Mouse (Mus musculus): Measurements from ENCODE around the gene Ccdc169. TPM values are rescaled to one million over a fixed set of nuclear protein-coding genes. Genes with fewer than 3 reads are reported as not detected.

The Ccdc169 gene
- polyA plus RNA-seq, 1 experiment from 2014 or later, result not detected

DNA sequence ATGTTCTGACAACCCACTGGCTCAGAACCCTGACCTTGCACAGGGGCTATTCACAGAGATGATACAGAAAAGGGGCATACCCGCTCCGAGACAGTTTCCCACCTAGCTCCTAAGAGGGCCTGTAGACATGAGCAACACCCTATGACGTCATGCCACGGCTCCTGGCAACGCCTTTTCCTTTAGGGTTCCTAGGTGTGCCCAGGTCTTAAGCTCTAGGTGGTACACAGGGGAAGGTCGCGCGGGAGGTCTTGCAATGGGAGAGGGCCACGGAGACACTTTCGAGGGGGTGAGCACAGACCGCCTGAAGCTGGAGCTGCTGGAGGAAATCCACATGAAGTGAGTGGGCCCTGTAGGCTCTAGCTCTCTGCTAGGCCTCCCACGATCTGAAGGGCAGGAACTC, 2.7 kb downstream of the Ccdc169 start:
- no peaks in the 10 kb centered on the region for H3K27me3 ChIP-seq (replicated peaks; ENCODE audit: control insufficient read depth, insufficient read depth, low read length)
- H3K4me3 ChIP-seq (ENCODE audit: low read depth, low read length), result no peak overlapping the region
- ATAC-seq (replicated peaks; ENCODE audit: low FRiP score) (no peak), DNase-seq (ENCODE audit: low spot score) (no peak)
- no peak overlapping the region for H3K4me2 ChIP-seq
- no peak overlapping the region for H3K27ac ChIP-seq (ENCODE audit: low read depth, low read length)
- H3K9me3 ChIP-seq (ENCODE audit: control insufficient read depth, low read length), result no peaks in the 10 kb centered on the region
- no peaks in the 10 kb centered on the region for H3K4me1 ChIP-seq (replicated peaks; ENCODE audit: control insufficient read depth, insufficient read depth, low read length)
- WGBS, result 90% methylated on average over 12 of the region's 12 CpGs
- H3K9ac ChIP-seq (ENCODE audit: low read depth, low read length), result no peak overlapping the region
- peaks cover 11% of the 10 kb centered on the region for H3K36me3 ChIP-seq (ENCODE audit: control insufficient read depth, insufficient read depth, low read length)

DNA sequence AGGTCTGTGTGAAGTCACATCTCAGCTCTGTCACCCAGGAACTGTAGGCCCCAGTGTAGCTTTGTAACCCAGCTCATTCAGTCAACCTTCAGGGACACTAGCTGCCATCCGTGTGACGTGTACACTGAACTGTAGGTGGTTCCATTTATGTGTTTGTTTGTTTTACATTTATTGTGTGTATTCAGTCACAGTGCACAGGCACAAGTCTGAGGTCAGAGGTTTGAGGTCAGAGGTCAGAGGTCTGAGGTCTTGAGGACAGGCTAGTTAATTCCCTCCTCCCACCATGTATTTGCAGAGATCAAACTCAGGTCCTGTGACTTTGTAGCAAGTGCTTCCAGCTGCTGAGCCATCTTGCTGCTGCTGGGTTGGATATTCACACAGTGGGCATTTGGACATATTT, 4.3 kb downstream of the Ccdc169 start:
- 83% methylated on average over 2 of the region's 2 CpGs for WGBS
- no peak for ATAC-seq (replicated peaks; ENCODE audit: low FRiP score)

DNA sequence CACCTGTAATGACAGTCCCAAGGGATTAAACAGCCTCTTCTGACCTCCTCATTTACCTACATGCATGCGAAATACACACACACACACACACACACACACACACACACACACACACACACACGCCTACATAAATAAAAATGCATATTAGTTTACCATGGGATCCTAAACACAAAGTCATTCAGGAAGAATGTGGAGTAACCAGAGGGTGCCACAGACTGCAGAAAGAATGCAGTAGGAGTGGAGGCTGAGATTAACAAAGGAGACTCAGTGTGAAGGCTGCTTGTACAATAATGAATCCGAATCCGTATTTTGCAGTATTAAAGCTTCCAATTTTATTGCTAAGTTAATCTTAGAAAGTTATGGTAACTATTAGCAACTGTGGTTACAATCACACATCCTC, 7.8 kb downstream of the Ccdc169 start:
- WGBS, result 82% methylated on average over 4 of the region's 4 CpGs
- DNase-seq (ENCODE audit: low spot score), result no peak
- Histone ChIP-seq H3K9me3 (ENCODE audit: control insufficient read depth, low read length) (no peaks in the 10 kb centered on the region), H3K36me3 (ENCODE audit: control insufficient read depth, insufficient read depth, low read length) (no peaks in the 10 kb centered on the region), H3K27me3 (replicated peaks; ENCODE audit: control insufficient read depth, insufficient read depth, low read length) (no peaks in the 10 kb centered on the region), H3K4me1 (replicated peaks; ENCODE audit: control insufficient read depth, insufficient read depth, low read length) (no peaks in the 10 kb centered on the region), H3K4me2 (no peak overlapping the region), H3K4me3 (ENCODE audit: low read depth, low read length) (no peak overlapping the region), H3K9ac (ENCODE audit: low read depth, low read length) (no peak overlapping the region), H3K27ac (ENCODE audit: low read depth, low read length) (no peak overlapping the region)
- no peak for ATAC-seq (replicated peaks; ENCODE audit: low FRiP score)

More for the DNA sequence above, 4.3 kb downstream of the Ccdc169 start:
- Histone ChIP-seq H3K9ac (ENCODE audit: low read depth, low read length) (no peak overlapping the region), H3K27ac (ENCODE audit: low read depth, low read length) (no peak overlapping the region), H3K4me3 (ENCODE audit: low read depth, low read length) (no peak overlapping the region), H3K36me3 (ENCODE audit: control insufficient read depth, insufficient read depth, low read length) (peaks cover 6% of the 10 kb centered on the region), H3K27me3 (replicated peaks; ENCODE audit: control insufficient read depth, insufficient read depth, low read length) (no peaks in the 10 kb centered on the region), H3K9me3 (ENCODE audit: control insufficient read depth, low read length) (no peaks in the 10 kb centered on the region), H3K4me1 (replicated peaks; ENCODE audit: control insufficient read depth, insufficient read depth, low read length) (no peaks in the 10 kb centered on the region), H3K4me2 (no peak overlapping the region)
- no peak for DNase-seq (ENCODE audit: low spot score)

DNA sequence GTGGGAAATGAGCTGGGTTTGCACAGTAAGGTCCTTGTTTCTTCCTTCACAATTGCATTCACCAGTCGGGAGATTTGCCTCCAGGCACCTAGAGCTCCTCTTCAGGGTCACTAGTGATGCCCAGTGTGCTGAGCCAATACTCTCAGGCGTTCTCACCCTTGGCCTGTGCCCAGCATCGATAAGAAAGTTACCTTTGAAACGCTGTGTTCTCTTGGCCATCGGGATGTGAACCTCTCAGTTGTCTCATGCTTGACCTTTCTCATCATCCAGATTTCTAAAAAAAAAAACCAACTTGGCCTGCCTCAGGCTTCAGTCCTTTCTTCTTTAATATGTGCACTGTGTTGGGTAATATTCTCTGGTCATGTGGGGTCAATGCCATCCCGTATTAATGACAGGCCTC, 9.3 kb downstream of the Ccdc169 start:
- WGBS, result 79% methylated on average over 6 of the region's 6 CpGs
- Histone ChIP-seq H3K4me2 (no peak overlapping the region), H3K36me3 (ENCODE audit: control insufficient read depth, insufficient read depth, low read length) (no peaks in the 10 kb centered on the region), H3K27ac (ENCODE audit: low read depth, low read length) (no peak overlapping the region), H3K27me3 (replicated peaks; ENCODE audit: control insufficient read depth, insufficient read depth, low read length) (no peaks in the 10 kb centered on the region), H3K9me3 (ENCODE audit: control insufficient read depth, low read length) (no peaks in the 10 kb centered on the region), H3K4me1 (replicated peaks; ENCODE audit: control insufficient read depth, insufficient read depth, low read length) (no peaks in the 10 kb centered on the region), H3K4me3 (ENCODE audit: low read depth, low read length) (no peak overlapping the region), H3K9ac (ENCODE audit: low read depth, low read length) (no peak overlapping the region)
- no peak for DNase-seq (ENCODE audit: low spot score)
- ATAC-seq (replicated peaks; ENCODE audit: low FRiP score), result no peak

DNA sequence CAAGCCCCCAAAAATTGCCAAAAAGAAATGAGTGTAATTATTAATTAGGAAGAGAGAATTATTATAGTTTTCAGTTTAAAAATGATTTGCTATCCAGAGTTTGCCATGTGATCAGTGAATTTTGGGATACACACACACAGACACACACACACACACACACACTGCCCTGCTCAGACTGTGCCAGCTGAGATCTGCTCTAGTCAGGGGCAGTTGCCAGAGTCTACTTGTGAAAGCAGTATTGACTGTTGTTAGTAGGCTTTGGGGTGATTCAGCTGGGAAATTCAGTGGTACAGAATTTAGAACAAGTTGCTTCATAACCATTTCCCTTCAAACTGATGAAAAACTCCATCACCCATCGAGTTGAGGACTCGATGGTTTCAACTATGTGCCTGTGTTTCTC, 10.0 kb downstream of the Ccdc169 start:
- Histone ChIP-seq H3K27ac (ENCODE audit: low read depth, low read length) (no peak overlapping the region), H3K36me3 (ENCODE audit: control insufficient read depth, insufficient read depth, low read length) (no peaks in the 10 kb centered on the region), H3K9ac (ENCODE audit: low read depth, low read length) (no peak overlapping the region), H3K4me1 (replicated peaks; ENCODE audit: control insufficient read depth, insufficient read depth, low read length) (no peaks in the 10 kb centered on the region), H3K9me3 (ENCODE audit: control insufficient read depth, low read length) (no peaks in the 10 kb centered on the region), H3K4me3 (ENCODE audit: low read depth, low read length) (no peak overlapping the region), H3K4me2 (no peak overlapping the region), H3K27me3 (replicated peaks; ENCODE audit: control insufficient read depth, insufficient read depth, low read length) (no peaks in the 10 kb centered on the region)
- ATAC-seq (replicated peaks; ENCODE audit: low FRiP score) (no peak), DNase-seq (ENCODE audit: low spot score) (no peak)
- 80% methylated on average over 2 of the region's 2 CpGs for WGBS

DNA sequence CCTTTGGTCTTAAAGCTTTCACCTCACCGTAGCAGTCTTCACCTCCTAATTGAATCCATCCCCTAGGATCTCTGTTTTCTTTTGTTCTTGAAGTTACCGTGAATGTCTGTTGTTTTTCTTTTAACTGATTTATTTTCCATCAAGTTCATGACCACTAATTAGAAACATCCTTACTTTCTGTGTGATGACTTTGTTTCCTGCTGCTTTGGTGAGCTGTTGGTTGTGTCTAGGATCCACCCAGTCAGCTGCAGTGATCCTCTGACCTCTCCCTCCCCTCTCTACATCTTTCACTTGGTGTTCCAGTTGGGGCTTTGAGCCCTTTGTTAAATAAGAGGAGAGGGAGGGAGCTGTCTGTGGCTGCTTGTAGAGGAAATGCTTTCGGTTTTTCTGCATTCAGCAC, 11.0 kb downstream of the Ccdc169 start:
- H3K4me3 ChIP-seq (ENCODE audit: low read depth, low read length), result no peak overlapping the region
- DNase-seq (ENCODE audit: low spot score), result no peak
- no peak for ATAC-seq (replicated peaks; ENCODE audit: low FRiP score)
- H3K4me1 ChIP-seq (replicated peaks; ENCODE audit: control insufficient read depth, insufficient read depth, low read length), result no peaks in the 10 kb centered on the region
- H3K27me3 ChIP-seq (replicated peaks; ENCODE audit: control insufficient read depth, insufficient read depth, low read length), result no peaks in the 10 kb centered on the region
- H3K9ac ChIP-seq (ENCODE audit: low read depth, low read length), result no peak overlapping the region
- no peak overlapping the region for H3K27ac ChIP-seq (ENCODE audit: low read depth, low read length)
- 52% methylated on average over 3 of the region's 3 CpGs for WGBS
- no peak overlapping the region for H3K4me2 ChIP-seq
- H3K9me3 ChIP-seq (ENCODE audit: control insufficient read depth, low read length), result no peaks in the 10 kb centered on the region
- H3K36me3 ChIP-seq (ENCODE audit: control insufficient read depth, insufficient read depth, low read length), result no peaks in the 10 kb centered on the region

DNA sequence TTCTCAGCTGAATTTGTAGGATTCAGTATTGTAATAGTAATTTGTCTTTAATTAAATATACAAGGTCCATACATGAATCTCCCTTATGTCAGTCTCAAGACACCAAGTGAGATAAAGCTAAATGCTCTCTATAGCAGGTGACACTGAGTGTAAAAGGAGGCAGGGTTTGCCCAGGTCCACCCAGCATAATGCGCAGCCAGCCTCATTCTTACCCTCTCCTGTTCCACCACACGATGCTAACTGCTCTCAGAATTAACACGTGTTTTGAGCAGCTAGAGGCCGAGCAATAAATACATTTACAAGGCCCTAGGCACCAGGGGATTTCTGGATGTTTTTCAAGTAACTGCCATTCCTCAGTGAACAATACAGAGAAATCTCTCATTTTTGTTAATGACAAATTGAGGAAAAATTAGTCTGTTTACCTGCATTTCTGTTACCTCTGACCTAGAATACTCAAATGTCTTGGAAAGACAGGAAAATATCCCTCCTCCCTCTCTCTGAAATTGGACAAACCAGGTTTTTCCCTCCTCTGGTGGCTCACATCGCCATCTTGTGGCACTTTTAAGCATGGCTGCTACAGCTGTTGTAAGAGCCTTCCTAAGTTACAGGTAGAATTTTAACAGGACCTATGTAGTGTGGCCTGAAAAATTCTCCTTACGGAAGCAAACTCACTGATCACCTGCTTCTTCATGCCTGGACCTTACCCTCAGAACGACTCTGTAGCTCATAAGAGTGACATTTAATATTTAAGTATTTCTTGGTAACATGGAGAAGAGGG, 14.7 kb downstream of the Ccdc169 start:
- no peaks in the 10 kb centered on the region for H3K27me3 ChIP-seq (replicated peaks; ENCODE audit: control insufficient read depth, insufficient read depth, low read length)
- WGBS, result 47% methylated on average over 7 of the region's 7 CpGs
- H3K9me3 ChIP-seq (ENCODE audit: control insufficient read depth, low read length), result no peaks in the 10 kb centered on the region
- H3K4me1 ChIP-seq (replicated peaks; ENCODE audit: control insufficient read depth, insufficient read depth, low read length), result no peaks in the 10 kb centered on the region
- H3K36me3 ChIP-seq (ENCODE audit: control insufficient read depth, insufficient read depth, low read length), result no peaks in the 10 kb centered on the region
- no peak overlapping the region for H3K4me3 ChIP-seq (ENCODE audit: low read depth, low read length)
- H3K4me2 ChIP-seq, result no peak overlapping the region
- no peak for DNase-seq (ENCODE audit: low spot score)
- ATAC-seq (replicated peaks; ENCODE audit: low FRiP score), result no peak
- H3K27ac ChIP-seq (ENCODE audit: low read depth, low read length), result no peak overlapping the region
- no peak overlapping the region for H3K9ac ChIP-seq (ENCODE audit: low read depth, low read length)

DNA sequence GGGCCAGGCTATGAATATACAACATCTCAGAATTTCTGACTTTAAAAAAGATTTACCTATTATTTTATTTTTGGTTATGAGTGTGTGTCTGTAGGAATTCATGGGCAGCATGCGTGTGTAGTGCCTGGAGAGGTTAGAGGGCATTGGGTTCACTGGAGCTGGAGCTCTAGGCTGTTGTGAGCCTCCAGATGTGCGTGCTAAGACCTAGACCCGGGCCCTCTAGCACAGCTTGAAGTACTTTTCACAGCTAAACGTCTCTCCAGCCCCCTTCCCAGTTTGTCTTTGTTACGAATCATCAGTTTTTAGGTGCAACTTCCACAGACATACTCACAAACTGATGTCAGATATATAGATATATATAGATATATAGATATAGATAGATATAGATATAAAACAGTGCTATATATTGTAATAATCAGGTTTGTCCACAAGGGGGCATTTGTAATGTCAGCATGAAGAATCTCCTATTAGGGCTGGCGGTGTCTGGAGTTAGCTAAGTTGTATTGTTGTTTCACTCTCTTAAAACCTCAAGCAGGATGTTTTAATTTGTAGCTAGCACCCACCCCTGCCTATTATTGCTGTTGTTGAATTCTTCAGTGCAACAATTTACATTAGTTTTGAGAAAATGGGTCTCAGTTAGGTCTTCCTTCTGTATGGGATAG, 15.7 kb downstream of the Ccdc169 start:
- Histone ChIP-seq H3K4me2 (no peak overlapping the region), H3K9me3 (ENCODE audit: control insufficient read depth, low read length) (no peaks in the 10 kb centered on the region), H3K9ac (ENCODE audit: low read depth, low read length) (no peak overlapping the region), H3K36me3 (ENCODE audit: control insufficient read depth, insufficient read depth, low read length) (no peaks in the 10 kb centered on the region), H3K27me3 (replicated peaks; ENCODE audit: control insufficient read depth, insufficient read depth, low read length) (no peaks in the 10 kb centered on the region), H3K4me1 (replicated peaks; ENCODE audit: control insufficient read depth, insufficient read depth, low read length) (no peaks in the 10 kb centered on the region), H3K4me3 (ENCODE audit: low read depth, low read length) (no peak overlapping the region), H3K27ac (ENCODE audit: low read depth, low read length) (no peak overlapping the region)
- WGBS, result 68% methylated on average over 6 of the region's 6 CpGs
- ATAC-seq (replicated peaks; ENCODE audit: low FRiP score) (no peak), DNase-seq (ENCODE audit: low spot score) (no peak)

DNA sequence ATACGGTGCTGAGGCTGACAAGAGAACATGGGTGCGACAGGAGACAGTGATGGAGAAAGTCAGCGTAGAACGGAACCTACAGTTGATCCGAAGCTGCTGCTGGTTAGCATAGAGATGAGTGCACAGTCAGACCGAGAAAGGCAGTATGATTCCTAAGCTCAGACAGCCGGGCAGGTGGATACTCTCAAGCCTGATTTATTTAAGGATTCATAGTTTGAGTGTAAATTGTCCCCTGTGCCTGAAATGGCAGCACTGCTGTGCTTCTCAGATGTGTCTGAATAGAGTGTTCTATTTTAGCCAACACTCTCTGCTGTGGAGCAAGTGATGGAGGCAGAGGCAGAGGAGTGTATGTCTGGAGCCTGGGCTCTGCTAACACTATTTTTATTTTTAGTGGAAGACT, 17.0 kb downstream of the Ccdc169 start:
- DNase-seq (ENCODE audit: low spot score) (no peak), ATAC-seq (replicated peaks; ENCODE audit: low FRiP score) (no peak)
- H3K9ac ChIP-seq (ENCODE audit: low read depth, low read length), result no peak overlapping the region
- H3K4me2 ChIP-seq, result no peak overlapping the region
- no peaks in the 10 kb centered on the region for H3K36me3 ChIP-seq (ENCODE audit: control insufficient read depth, insufficient read depth, low read length)
- H3K9me3 ChIP-seq (ENCODE audit: control insufficient read depth, low read length), result no peaks in the 10 kb centered on the region
- WGBS, result 87% methylated on average over 7 of the region's 7 CpGs
- no peaks in the 10 kb centered on the region for H3K4me1 ChIP-seq (replicated peaks; ENCODE audit: control insufficient read depth, insufficient read depth, low read length)
- H3K27me3 ChIP-seq (replicated peaks; ENCODE audit: control insufficient read depth, insufficient read depth, low read length), result no peaks in the 10 kb centered on the region
- H3K27ac ChIP-seq (ENCODE audit: low read depth, low read length), result no peak overlapping the region
- H3K4me3 ChIP-seq (ENCODE audit: low read depth, low read length), result no peak overlapping the region
